Mouse (Mus musculus) lung, postnatal 0 days (tissue): ENCODE measurements around the gene Ndst2.

Source experiments
- CTCF ChIP-seq: IDR thresholded peaks from 2 replicates; pipeline ENCODE4 v1.5.1; 2016; ENCODE audit warnings: antibody characterized with exemption, mild to moderate bottlenecking
- EP300 ChIP-seq: IDR thresholded peaks from 2 replicates; pipeline ENCODE4 v1.6.1; 2016; ENCODE audit warnings: antibody characterized with exemption, mild to moderate bottlenecking, control low read depth

- TF ChIP-seq CTCF (no peak), EP300 (no peak)
Observed at GRCm38 (mm10) chr14:20713832-20714231, 20.5 kb downstream of the Ndst2 start.
